Mouse (Mus musculus) myocyte (in vitro differentiated cells): Measurements from ENCODE around the gene Plk3. TPM values are rescaled to one million over a fixed set of nuclear protein-coding genes. Genes with fewer than 3 reads are reported as not detected.
"Not testable (repeated sequence)": the region's sequence is repeated elsewhere in the genome, so short reads cannot be mapped to it uniquely, and the experiment has no call there.

Experiments used
- H3K27me3 ChIP-seq: one replicate; pipeline ENCODE4 v1.6.1; 2011; ENCODE audit not compliant: control insufficient read depth, insufficient read depth, insufficient read length
- H3K36me3 ChIP-seq: one replicate; pipeline ENCODE4 v1.6.1; 2011; ENCODE audit not compliant: control insufficient read depth, insufficient read depth
- H3K4me2 ChIP-seq: one replicate; pipeline ENCODE4 v1.6.1; 2011; ENCODE audit warnings: low read depth, control low read depth
- H3K4me3 ChIP-seq: one replicate; pipeline ENCODE4 v1.5.1; 2011; ENCODE audit warnings: mild to moderate bottlenecking, control low read depth, moderate library complexity
- H3K79me2 ChIP-seq: one replicate; pipeline ENCODE4 v1.6.1; 2011; ENCODE audit not compliant: control insufficient read depth, insufficient read depth
- H3ac ChIP-seq: one replicate; pipeline ENCODE4 v1.6.1; 2011; ENCODE audit not compliant: control insufficient read depth, insufficient read length
- CEBPB ChIP-seq: IDR thresholded peaks from 2 replicates; pipeline ENCODE4 v1.6.1; 2011; ENCODE audit warnings: mild to moderate bottlenecking, moderate library complexity; ENCODE audit not compliant: poor library complexity, insufficient read depth, severe bottlenecking
- E2F4 ChIP-seq: IDR thresholded peaks from one replicate; pipeline ENCODE4 v1.6.1; 2011; ENCODE audit warnings: mild to moderate bottlenecking, control low read depth, moderate library complexity; ENCODE audit not compliant: insufficient read depth
- MAX ChIP-seq: IDR thresholded peaks from one replicate; pipeline ENCODE4 v1.6.1; 2011; ENCODE audit warnings: low read depth, mild to moderate bottlenecking, control low read depth
- MYOD1 ChIP-seq, 3 experiments: IDR thresholded peaks; one replicate each; pipeline ENCODE4 v1.6.1; 2011; ENCODE audit warnings: control low read depth in 2 of 3, low read depth in 2 of 3, mild to moderate bottlenecking in 2 of 3, moderate library complexity in 1 of 3; ENCODE audit not compliant: insufficient read length in 2 of 3, control insufficient read depth in 1 of 3
- MYOG ChIP-seq, 3 experiments: IDR thresholded peaks; one replicate each; pipeline ENCODE4 v1.6.1; 2011; ENCODE audit warnings: control low read depth in 2 of 3, low read depth in 2 of 3, mild to moderate bottlenecking in 2 of 3; ENCODE audit not compliant: insufficient read length in 2 of 3, control insufficient read depth in 1 of 3, insufficient read depth in 1 of 3
- POLR2A ChIP-seq: IDR thresholded peaks from one replicate; pipeline ENCODE4 v1.6.1; 2011; ENCODE audit warnings: low read depth, mild to moderate bottlenecking, control low read depth, moderate library complexity; ENCODE audit not compliant: insufficient read length
- POLR2AphosphoS2 ChIP-seq: IDR thresholded peaks from one replicate; pipeline ENCODE4 v1.6.1; 2011; ENCODE audit warnings: low read depth, control low read depth; ENCODE audit not compliant: insufficient read length
- REST ChIP-seq: IDR thresholded peaks from one replicate; pipeline ENCODE4 v1.6.1; 2011; ENCODE audit warnings: mild to moderate bottlenecking, control low read depth, moderate library complexity; ENCODE audit not compliant: insufficient read depth, insufficient read length
- SRF ChIP-seq: IDR thresholded peaks from one replicate; pipeline ENCODE4 v1.6.1; 2011; ENCODE audit warnings: low read depth; ENCODE audit not compliant: control insufficient read depth, insufficient read length
- TCF12 ChIP-seq: IDR thresholded peaks from one replicate; pipeline ENCODE4 v1.6.1; 2011; ENCODE audit warnings: mild to moderate bottlenecking, control low read depth; ENCODE audit not compliant: poor library complexity, insufficient read depth, severe bottlenecking
- TCF3 ChIP-seq: IDR thresholded peaks from one replicate; pipeline ENCODE4 v1.6.1; 2011; ENCODE audit warnings: low read depth, control low read depth; ENCODE audit not compliant: insufficient read length
- USF1 ChIP-seq: IDR thresholded peaks from one replicate; pipeline ENCODE4 v1.6.1; 2011; ENCODE audit warnings: low read depth, mild to moderate bottlenecking, control low read depth, moderate library complexity
- polyA plus RNA-seq: library from polyadenylated mRNA; unstranded; fragments of >200 nt; fragmentation: generic; extraction: Trizol; gene quantifications from one replicate; pipeline ENCODE4 v1.2.1, GENCODE M21; 2012; ENCODE audit warnings: missing spikeins

Plk3 gene
- 17.4 TPM for polyA plus RNA-seq

DNA sequence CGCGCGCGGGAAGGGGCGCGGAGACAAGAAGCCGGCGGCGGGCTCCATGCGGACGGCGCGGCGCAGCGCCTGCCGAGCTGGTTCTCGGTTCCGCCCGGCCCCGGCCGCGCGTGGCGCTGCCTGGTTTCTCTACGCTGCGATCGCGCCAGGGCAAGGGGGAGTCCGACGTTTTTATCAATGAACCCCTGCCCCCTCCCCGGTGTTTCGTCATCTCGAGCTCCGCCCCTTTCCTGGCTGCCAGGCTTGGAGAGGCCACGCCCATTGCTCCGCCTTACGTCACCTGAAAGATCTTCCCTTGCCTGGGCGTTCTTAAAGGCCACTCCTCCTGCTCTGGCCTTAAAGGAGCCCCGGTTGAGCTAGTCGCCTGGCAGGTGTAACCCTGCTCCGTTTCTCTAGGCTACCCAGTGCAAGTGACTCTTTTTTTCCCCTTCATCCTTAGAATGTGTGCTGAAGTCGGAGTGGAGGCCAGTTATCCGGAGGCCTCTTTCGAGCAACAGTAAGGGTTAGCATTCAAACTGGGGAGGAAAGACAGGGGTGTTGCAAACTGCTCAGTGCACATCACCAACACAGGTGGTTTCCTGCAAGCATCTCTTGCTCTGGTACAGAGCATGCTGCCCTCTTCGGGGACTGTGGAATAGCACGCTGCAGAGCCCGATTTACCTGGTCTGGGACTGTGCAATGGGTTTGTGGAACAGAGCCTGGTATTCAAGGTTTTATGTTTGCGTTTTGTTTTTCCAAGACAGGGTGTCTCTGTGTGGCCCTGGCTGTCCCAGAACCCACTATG lies at the start of gene Plk3:
Gene Plk3 (minus strand): TSS at position 147 of the 784 bp plus-strand sequence.
- H3K4me2 ChIP-seq: peak within 1 kb of the TSS; percentile 73
- peak; percentile 96 for TF ChIP-seq POLR2A
- TF ChIP-seq POLR2AphosphoS2: peak; percentile 94
- TF ChIP-seq TCF3: no peak
- no peak for TF ChIP-seq MYOG (IDR thresholded peaks at IDR 0.05; ENCODE audit: control insufficient read depth in 1 of 3, insufficient read depth in 1 of 3, insufficient read length in 2 of 3, low read depth in 2 of 3)
- peak; percentile 73 for TF ChIP-seq CEBPB
- peak in 1 of 3 experiments; percentile 16 for TF ChIP-seq MYOD1 (IDR thresholded peaks at IDR 0.05; ENCODE audit: control insufficient read depth in 1 of 3, insufficient read length in 2 of 3, low read depth in 2 of 3)
- no peak for TF ChIP-seq USF1
- TF ChIP-seq SRF: no peak
- H3ac ChIP-seq: peak within 1 kb of the TSS; percentile 60
- no peaks in the 10 kb centered on the region for H3K27me3 ChIP-seq
- H3K36me3 ChIP-seq: peaks cover 5% of the 10 kb centered on the region
- peaks cover 12% of the 10 kb centered on the region for H3K79me2 ChIP-seq
- H3K4me3 ChIP-seq: peak within 1 kb of the TSS; percentile 62

- not testable (repeated sequence) for H3ac ChIP-seq, H3K36me3 ChIP-seq, H3K27me3 ChIP-seq
- Histone ChIP-seq H3K79me2 (peaks cover 24% of the 10 kb centered on the region), H3K4me2 (peak overlapping the region; percentile 77), H3K4me3 (peak overlapping the region; percentile 66)
Observed at GRCm38 (mm10) chr4:117182759-117183096, 49.0 kb upstream of the Plk3 start.

GRCm38 (mm10) chr4:117181863-117182758 lies 48.3 kb upstream of the Plk3 start, which contains the start of gene Kif2c:
Gene Kif2c, minus strand, starts transcription at chr4:117182639.
- Histone ChIP-seq H3ac (no peak within 1 kb of the TSS), H3K36me3 (peaks cover 4% of the 10 kb centered on the region), H3K4me2 (peak within 1 kb of the TSS; percentile 77), H3K79me2 (peaks cover 24% of the 10 kb centered on the region), H3K4me3 (peak within 1 kb of the TSS; percentile 66), H3K27me3 (no peaks in the 10 kb centered on the region)
- TF ChIP-seq TCF12: no peak
- peak; percentile 54 for TF ChIP-seq POLR2A
- TF ChIP-seq TCF3: no peak
- TF ChIP-seq MYOD1 (IDR thresholded peaks at IDR 0.05; ENCODE audit: control insufficient read depth in 1 of 3, insufficient read length in 2 of 3, low read depth in 2 of 3): no peak
- peak; percentile 56 for TF ChIP-seq POLR2AphosphoS2
- TF ChIP-seq MAX: no peak
- TF ChIP-seq MYOG (IDR thresholded peaks at IDR 0.05; ENCODE audit: control insufficient read depth in 1 of 3, insufficient read depth in 1 of 3, insufficient read length in 2 of 3, low read depth in 2 of 3): no peak
- TF ChIP-seq SRF: peak; percentile 91
- TF ChIP-seq REST: no peak
- TF ChIP-seq CEBPB: no peak
- TF ChIP-seq USF1: peak; percentile 15
- TF ChIP-seq E2F4: peak; percentile 100

GRCm38 (mm10) chr4:117169936-117170335 lies 36.2 kb upstream of the Plk3 start:
- H3K36me3 ChIP-seq: peaks cover 42% of the 10 kb centered on the region
- H3K4me2 ChIP-seq: no peak overlapping the region
- TF ChIP-seq TCF3 (no peak), CEBPB (no peak), MYOD1 (IDR thresholded peaks at IDR 0.05; ENCODE audit: control insufficient read depth in 1 of 3, insufficient read length in 2 of 3, low read depth in 2 of 3) (no peak), E2F4 (no peak), POLR2A (no peak), USF1 (no peak), TCF12 (no peak), REST (no peak), MAX (no peak), SRF (no peak), MYOG (IDR thresholded peaks at IDR 0.05; ENCODE audit: control insufficient read depth in 1 of 3, insufficient read depth in 1 of 3, insufficient read length in 2 of 3, low read depth in 2 of 3) (no peak), POLR2AphosphoS2 (no peak)
- H3K4me3 ChIP-seq: no peak overlapping the region
- H3K79me2 ChIP-seq: no peaks in the 10 kb centered on the region
- no peak overlapping the region for H3ac ChIP-seq
- H3K27me3 ChIP-seq: no peaks in the 10 kb centered on the region
